Comparison of ENCODE assay signal across 28 mouse cellular contexts in genomic region chr12:74966266-74966665, GRCm38 (mm10).
"Had no signal": no experiment of that assay in that cellular context is flagged by ENCODE, and none has a peak within 500 bp of the region (broad histone marks: within the 10 kb centered on the region; RNA-seq: fewer than 3 reads in every experiment).

No protein-coding gene starts in this region.

- H3K27ac ChIP-seq: embryonic facial prominence, embryonic 10.5 days; embryonic facial prominence, embryonic 12.5 days; embryonic facial prominence, embryonic 13.5 days; embryonic facial prominence, embryonic 15.5 days; forebrain, embryonic 10.5 days; forebrain, embryonic 12.5 days; forebrain, embryonic 13.5 days; forebrain, embryonic 15.5 days; gastrocnemius, adult 2 months; heart, adult 2 months had no signal

- H3K27me3 ChIP-seq: embryonic facial prominence, embryonic 12.5 days; embryonic facial prominence, embryonic 13.5 days; embryonic facial prominence, embryonic 15.5 days; forebrain, embryonic 12.5 days; forebrain, embryonic 13.5 days; forebrain, embryonic 15.5 days had no signal

- DNase-seq: cerebellum, adult 8-10 months; cerebellum, adult 9-10 months; cerebellum, adult 9-11 months; cerebellum, postnatal 10 days; cerebellum, postnatal 14 days; cerebellum, postnatal 25 days; cerebellum, postnatal 36 days; embryo, embryonic 11 days; forebrain, postnatal 0 days; gastrocnemius, adult 2 months; gastrocnemius, postnatal 10 days; gastrocnemius, postnatal 14 days; gastrocnemius, postnatal 25 days; gastrocnemius, postnatal 36 days; heart, adult 11 months; heart, adult 18-20 months; heart, adult 2 months had no signal

- H3K36me3 ChIP-seq: embryonic facial prominence, embryonic 10.5 days; embryonic facial prominence, embryonic 12.5 days; embryonic facial prominence, embryonic 13.5 days; embryonic facial prominence, embryonic 15.5 days; forebrain, embryonic 10.5 days; forebrain, embryonic 12.5 days; forebrain, embryonic 15.5 days had no signal

- H3K4me1 ChIP-seq: embryonic facial prominence, embryonic 10.5 days; embryonic facial prominence, embryonic 12.5 days; embryonic facial prominence, embryonic 13.5 days; embryonic facial prominence, embryonic 15.5 days; forebrain, embryonic 10.5 days; forebrain, embryonic 12.5 days; forebrain, embryonic 13.5 days; forebrain, embryonic 15.5 days had no signal

- H3K4me2 ChIP-seq: embryonic facial prominence, embryonic 12.5 days; embryonic facial prominence, embryonic 13.5 days; embryonic facial prominence, embryonic 15.5 days; forebrain, embryonic 12.5 days; forebrain, embryonic 13.5 days; forebrain, embryonic 15.5 days had no signal

- H3K4me3 ChIP-seq: embryonic facial prominence, embryonic 10.5 days; embryonic facial prominence, embryonic 12.5 days; embryonic facial prominence, embryonic 13.5 days; embryonic facial prominence, embryonic 15.5 days; erythroblast, embryonic 14.5 days; forebrain, embryonic 10.5 days; forebrain, embryonic 12.5 days; forebrain, embryonic 13.5 days; forebrain, embryonic 15.5 days; gastrocnemius, adult 2 months; heart, adult 2 months had no signal

- ATAC-seq: forebrain, embryonic 13.5 days; forebrain, embryonic 14.5 days; forebrain, embryonic 15.5 days; forebrain, embryonic 16.5 days; forebrain, postnatal 0 days had no signal

- H3K9me3 ChIP-seq: embryonic facial prominence, embryonic 10.5 days; embryonic facial prominence, embryonic 12.5 days; embryonic facial prominence, embryonic 13.5 days; embryonic facial prominence, embryonic 15.5 days; forebrain, embryonic 10.5 days; forebrain, embryonic 12.5 days; forebrain, embryonic 13.5 days; forebrain, embryonic 15.5 days had no signal

- H3K9ac ChIP-seq: embryonic facial prominence, embryonic 12.5 days; embryonic facial prominence, embryonic 13.5 days; embryonic facial prominence, embryonic 15.5 days; forebrain, embryonic 12.5 days; forebrain, embryonic 13.5 days; forebrain, embryonic 15.5 days; forebrain, postnatal 0 days had no signal
